Mouse (Mus musculus): ENCODE measurements around the gene Coq5. TPM values are rescaled to one million over a fixed set of nuclear protein-coding genes. Genes with fewer than 3 reads are reported as not detected.

Gene Coq5
- polyA plus RNA-seq, 1 experiment = 34.3 TPM

Other genes with a start within 250 kb of the Coq5 start
- not detected in 2 replicates for gene Gm10401, start 181.4 kb upstream of the Coq5 start, polyA plus RNA-seq (2012; rRNA removed)
- 13.1 and 14.9 TPM in 2 replicates for gene Acads, start 160.3 kb upstream of the Coq5 start, polyA plus RNA-seq (2012; rRNA removed)
- 27.9 and 28.9 TPM in 2 replicates for gene Unc119b, start 144.7 kb upstream of the Coq5 start, polyA plus RNA-seq (2012; rRNA removed)
- gene Mlec, start 121.5 kb upstream of the Coq5 start, polyA plus RNA-seq (2012; rRNA removed) = 66.5 and 67.1 TPM in 2 replicates
- gene Cabp1, start 85.3 kb upstream of the Coq5 start, polyA plus RNA-seq (2012; rRNA removed) = 291 and 354 TPM in 2 replicates
- 129 and 134 TPM in 2 replicates for gene Pop5, start 43.8 kb upstream of the Coq5 start, polyA plus RNA-seq (2012; rRNA removed)
- gene Rnf10, start 6.8 kb upstream of the Coq5 start, polyA plus RNA-seq (2012; rRNA removed) = 177 and 178 TPM in 2 replicates
- 637 and 750 TPM in 2 replicates for gene Dynll1, start 21.3 kb downstream of the Coq5 start, polyA plus RNA-seq (2012; rRNA removed)
- gene Srsf9, start 47.5 kb downstream of the Coq5 start, polyA plus RNA-seq (2012; rRNA removed) = 67.9 and 79.2 TPM in 2 replicates
- gene Gatc, start 61.5 kb downstream of the Coq5 start, polyA plus RNA-seq (2012; rRNA removed) = 32.8 and 33.0 TPM in 2 replicates
- 22.2 and 24.1 TPM in 2 replicates for gene Triap1, start 61.6 kb downstream of the Coq5 start, polyA plus RNA-seq (2012; rRNA removed)
- gene Cox6a1, start 69.3 kb downstream of the Coq5 start, polyA plus RNA-seq (2012; rRNA removed) = 2,228 and 3,541 TPM in 2 replicates
- gene Msi1, start 149.9 kb downstream of the Coq5 start, polyA plus RNA-seq (2012; rRNA removed) = 58.3 and 61.5 TPM in 2 replicates
- gene Pla2g1b, start 186.6 kb downstream of the Coq5 start, polyA plus RNA-seq (2012; rRNA removed) = not detected in 2 replicates
- gene Sirt4, start 205.1 kb downstream of the Coq5 start, polyA plus RNA-seq (2012; rRNA removed) = 86.3 and 86.5 TPM in 2 replicates
- 35.3 and 36.9 TPM in 2 replicates for gene Pxn, start 227.0 kb downstream of the Coq5 start, polyA plus RNA-seq (2012; rRNA removed)